Mouse (Mus musculus) limb, embryonic 14.5 days (tissue): ENCODE results near the gene Setd2. TPM values are rescaled to one million over a fixed set of nuclear protein-coding genes. Genes with fewer than 3 reads are reported as not detected.

ENCODE experiments used
- ATAC-seq: fragments of 200-750 bp; cut with Nextera tagmentation; 2 replicates; pipeline ENCODE4 v1.8.0; 2017; ENCODE audit warnings: low read depth, moderate number of reproducible peaks, moderate TSS enrichment; ENCODE audit not compliant: low FRiP score
- DNase-seq: peaks from one replicate; pipeline ENCODE4 v3.0.0-alpha.2; 2015; ENCODE audit warnings: low spot score
- H3K27ac ChIP-seq: fragments of 300-500 bp; sonication (generic); replicated peaks from 2 replicates; pipeline ENCODE4 v1.5.1; 2014; ENCODE audit warnings: low read depth, mild to moderate bottlenecking, low read length, moderate library complexity, mixed read lengths
- H3K27me3 ChIP-seq: fragments of 300-500 bp; sonication (generic); 2 replicates; pipeline ENCODE4 v1.6.1; 2014; ENCODE audit warnings: low read length, mixed read lengths; ENCODE audit not compliant: control insufficient read depth, insufficient read depth
- H3K36me3 ChIP-seq: fragments of 300-500 bp; sonication (generic); 2 replicates; pipeline ENCODE4 v1.6.1; 2014; ENCODE audit warnings: mild to moderate bottlenecking, low read length, moderate library complexity, mixed read lengths; ENCODE audit not compliant: control insufficient read depth, insufficient read depth
- H3K4me1 ChIP-seq: fragments of 300-500 bp; sonication (generic); 2 replicates; pipeline ENCODE4 v1.6.1; 2014; ENCODE audit warnings: antibody characterized with exemption, low read length, mixed read lengths; ENCODE audit not compliant: control insufficient read depth, insufficient read depth
- H3K4me2 ChIP-seq: fragments of 300-500 bp; sonication (generic); replicated peaks from 2 replicates; pipeline ENCODE4 v1.6.1; 2014; ENCODE audit warnings: low read depth, mild to moderate bottlenecking, low read length, moderate library complexity; ENCODE audit not compliant: severe bottlenecking
- H3K4me3 ChIP-seq: fragments of 300-500 bp; sonication (generic); replicated peaks from 2 replicates; pipeline ENCODE4 v1.5.1; 2014; ENCODE audit warnings: low read length
- H3K9ac ChIP-seq: fragments of 300-500 bp; sonication (generic); 2 replicates; pipeline ENCODE4 v1.6.1; 2014; ENCODE audit warnings: mild to moderate bottlenecking, low read depth, low read length, moderate library complexity; ENCODE audit not compliant: severe bottlenecking
- H3K9me3 ChIP-seq: fragments of 300-500 bp; sonication (generic); 2 replicates; pipeline ENCODE4 v1.6.1; 2016; ENCODE audit warnings: low read length; ENCODE audit not compliant: control insufficient read depth
- POLR2A ChIP-seq: fragments of 200-500 bp; IDR thresholded peaks from 2 replicates; pipeline ENCODE4 v1.8.0; 2012; ENCODE audit warnings: inconsistent platforms, mild to moderate bottlenecking, moderate library complexity, borderline replicate concordance; ENCODE audit not compliant: insufficient read depth, insufficient read length; ENCODE audit errors: extremely low read depth
- WGBS: fragments of 180-500 bp; shearing (Covaris S2); extraction: QIAGEN DNeasy Blood & Tissue Kit; methylation state at CpG from one replicate; pipeline ENCODE4 v1.1.7; 2014; 5-methylcytosine and 5-hydroxymethylcytosine counted together
- polyA plus RNA-seq, 2 experiments: library from polyadenylated mRNA; depleted of rRNA in 1 of 2; stranded (reverse) in 1 of 2; unstranded in 1 of 2; fragments of >200 nt; fragmentation: Nextera tagmentation in 1 of 2; extraction: Ambion mirVana in 1 of 2; gene quantifications; 2 replicates each; pipeline versions ENCODE4 v1.2.1 to v1.2.3; 2012 to 2014

Gene Setd2
- polyA plus RNA-seq (2012; rRNA removed) (86.3 and 86.5 TPM in 2 replicates), polyA plus RNA-seq (2014; fragmentation: Nextera tagmentation; extraction: Ambion mirVana) (52.7 and 58.0 TPM in 2 replicates)

- DNase-seq = peak; percentile 30
- H3K9me3 ChIP-seq = no peaks in the 10 kb centered on the region
- WGBS = 2% methylated on average over 40 of the region's 109 CpGs
- no peaks in the 10 kb centered on the region for H3K27me3 ChIP-seq
- peak within 1 kb of the TSS; percentile 99 for H3K9ac ChIP-seq
- ATAC-seq = peak; percentile 36
- peak within 1 kb of the TSS; percentile 100 for H3K27ac ChIP-seq
- H3K36me3 ChIP-seq = 0 out of 2 replicates have a peak, but pooled peaks cover 1% of the 10 kb centered on the region
- peak within 1 kb of the TSS; percentile 66 for H3K4me2 ChIP-seq
- no peak for TF ChIP-seq POLR2A
- peak within 1 kb of the TSS; percentile 98 for H3K4me3 ChIP-seq
- peaks cover 19% of the 10 kb centered on the region for H3K4me1 ChIP-seq
Measured at GRCm38 (mm10) chr9:110532538-110533291, at the start of gene Setd2. Gene Setd2, plus strand, starts transcription at chr9:110532597.

GRCm38 (mm10) chr9:110488841-110489240, 43.6 kb upstream of the Setd2 start:
- ATAC-seq = no peak
- WGBS = 55% methylated on average over 4 of the region's 4 CpGs

GRCm38 (mm10) chr9:110490913-110491312, 41.5 kb upstream of the Setd2 start:
- Histone ChIP-seq H3K4me2 (no peak overlapping the region), H3K9ac (no peak overlapping the region), H3K9me3 (0 out of 2 replicates have a peak, but pooled peaks cover 5% of the 10 kb centered on the region), H3K27me3 (no peaks in the 10 kb centered on the region), H3K36me3 (no peaks in the 10 kb centered on the region), H3K4me1 (no peaks in the 10 kb centered on the region), H3K4me3 (no peak overlapping the region), H3K27ac (no peak overlapping the region)
- WGBS = 56% methylated on average over 5 of the region's 5 CpGs
- no peak for TF ChIP-seq POLR2A
- no peak for ATAC-seq
- DNase-seq = no peak

More at GRCm38 (mm10) chr9:110488841-110489240, 43.6 kb upstream of the Setd2 start:
- H3K9ac ChIP-seq = no peak overlapping the region
- H3K4me2 ChIP-seq = no peak overlapping the region
- H3K4me3 ChIP-seq = no peak overlapping the region
- no peak for DNase-seq
- H3K4me1 ChIP-seq = no peaks in the 10 kb centered on the region
- no peaks in the 10 kb centered on the region for H3K36me3 ChIP-seq
- 0 out of 2 replicates have a peak, but pooled peaks cover 5% of the 10 kb centered on the region for H3K9me3 ChIP-seq
- H3K27me3 ChIP-seq = no peaks in the 10 kb centered on the region
- no peak for TF ChIP-seq POLR2A
- no peak overlapping the region for H3K27ac ChIP-seq

- 51% methylated on average over 2 of the region's 2 CpGs for WGBS
- ATAC-seq (no peak), DNase-seq (no peak)
- no peak for TF ChIP-seq POLR2A
- H3K4me3 ChIP-seq = no peak overlapping the region
- H3K36me3 ChIP-seq = no peaks in the 10 kb centered on the region
- H3K27me3 ChIP-seq = no peaks in the 10 kb centered on the region
- H3K27ac ChIP-seq = no peak overlapping the region
- no peaks in the 10 kb centered on the region for H3K9me3 ChIP-seq
- no peak overlapping the region for H3K4me2 ChIP-seq
- no peaks in the 10 kb centered on the region for H3K4me1 ChIP-seq
- H3K9ac ChIP-seq = no peak overlapping the region
Measured at GRCm38 (mm10) chr9:110525737-110526136, 6.7 kb upstream of the Setd2 start.

- no peak for DNase-seq
- Histone ChIP-seq H3K27me3 (no peaks in the 10 kb centered on the region), H3K36me3 (no peaks in the 10 kb centered on the region), H3K27ac (no peak overlapping the region), H3K4me3 (no peak overlapping the region), H3K9me3 (no peaks in the 10 kb centered on the region), H3K9ac (no peak overlapping the region), H3K4me1 (peaks cover 5% of the 10 kb centered on the region), H3K4me2 (no peak overlapping the region)
- no peak for TF ChIP-seq POLR2A
- WGBS = 53% methylated on average over 9 of the region's 9 CpGs
- no peak for ATAC-seq
Measured at GRCm38 (mm10) chr9:110529002-110529737, 3.2 kb upstream of the Setd2 start.
